Mouse (Mus musculus): ENCODE data around the gene Crmp1.

DNA sequence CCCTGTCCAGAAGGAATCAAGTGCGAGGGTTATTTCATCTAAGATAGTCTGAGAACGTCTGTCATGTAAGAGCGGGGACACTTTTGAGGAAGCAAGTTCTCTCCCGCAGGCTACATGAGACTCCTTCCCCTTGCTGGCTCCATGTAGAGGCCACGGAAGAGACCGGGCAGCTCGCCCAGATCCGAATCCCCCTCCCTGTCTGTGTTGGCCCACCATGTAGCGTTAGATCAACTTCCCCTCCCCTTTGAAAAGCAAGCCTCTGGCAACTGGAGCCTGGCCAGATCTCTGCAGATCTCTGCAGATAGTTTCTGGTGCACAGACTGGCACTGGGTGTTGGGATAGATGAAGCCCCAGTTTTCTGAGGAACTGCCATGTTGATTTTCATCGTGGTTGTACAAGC, 55.0 kb downstream of the Crmp1 start:
- TF ChIP-seq CTCF (IDR thresholded peaks at IDR 0.05; ENCODE audit: control insufficient read depth, insufficient read depth, insufficient read length): no peak
- no peak for TF ChIP-seq MYOD1 (IDR thresholded peaks at IDR 0.05; ENCODE audit: control insufficient read depth, insufficient read length, low read depth)
- TF ChIP-seq MYOG (IDR thresholded peaks at IDR 0.05; ENCODE audit: control insufficient read depth, extremely low read depth, insufficient read length): no peak
- TF ChIP-seq MAX (IDR thresholded peaks at IDR 0.05): no peak
